Mouse (Mus musculus): ENCODE measurements around the gene Gm20388. TPM values are rescaled to one million over a fixed set of nuclear protein-coding genes. Genes with fewer than 3 reads are reported as not detected.

Gm20388 gene
- total RNA-seq, 2 experiments from 2014 or later: 18.6 TPM; not detected in 1

DNA sequence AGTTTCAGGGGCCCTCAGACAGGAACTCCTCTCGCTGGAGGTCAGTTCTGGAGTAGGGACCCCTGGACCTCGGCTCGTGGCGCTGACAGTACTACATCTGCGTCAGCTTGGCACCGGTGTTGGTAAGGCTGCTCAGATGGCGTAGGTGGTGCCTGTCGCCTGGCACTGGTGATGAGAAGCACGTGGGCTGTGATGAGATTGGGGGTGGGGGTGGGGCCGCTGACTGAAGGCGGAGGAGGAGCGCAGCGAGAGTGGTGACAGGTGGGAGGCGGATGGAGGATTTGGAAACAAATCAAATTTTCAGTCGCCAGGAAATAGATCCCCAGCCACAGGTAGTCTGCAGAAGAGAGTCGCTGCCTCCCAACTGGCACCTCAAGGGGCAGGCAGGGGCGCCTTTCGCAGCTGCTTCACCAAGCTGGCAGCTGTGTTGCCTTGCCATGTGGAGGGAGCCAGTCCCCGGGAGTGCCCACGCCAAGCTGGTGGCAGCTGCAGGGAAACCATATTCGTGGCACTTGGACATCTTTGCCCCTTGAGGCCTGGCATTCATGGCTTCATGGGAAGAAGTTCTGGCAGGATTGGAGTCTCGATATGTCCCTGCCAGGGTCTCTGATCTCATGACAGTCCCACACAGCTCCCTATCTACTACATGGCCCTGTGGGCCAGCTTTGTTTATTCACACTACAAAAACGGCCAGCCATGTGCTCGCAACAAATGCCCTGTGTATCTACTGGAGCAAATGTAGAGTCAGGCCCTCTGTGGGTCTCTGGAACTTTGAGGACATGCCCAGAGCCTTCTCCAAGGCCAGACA lies 2858.8 kb downstream of the Gm20388 start:
- intact Hi-C loops (cut with DNase I): loop anchor here (2.0 kb wide), 1 partner anchor 91 kb away; no protein-coding TSS in a partner anchor
- peak; percentile 69 to 78 for DNase-seq (ENCODE audit: low spot score in 2 of 2)

DNA sequence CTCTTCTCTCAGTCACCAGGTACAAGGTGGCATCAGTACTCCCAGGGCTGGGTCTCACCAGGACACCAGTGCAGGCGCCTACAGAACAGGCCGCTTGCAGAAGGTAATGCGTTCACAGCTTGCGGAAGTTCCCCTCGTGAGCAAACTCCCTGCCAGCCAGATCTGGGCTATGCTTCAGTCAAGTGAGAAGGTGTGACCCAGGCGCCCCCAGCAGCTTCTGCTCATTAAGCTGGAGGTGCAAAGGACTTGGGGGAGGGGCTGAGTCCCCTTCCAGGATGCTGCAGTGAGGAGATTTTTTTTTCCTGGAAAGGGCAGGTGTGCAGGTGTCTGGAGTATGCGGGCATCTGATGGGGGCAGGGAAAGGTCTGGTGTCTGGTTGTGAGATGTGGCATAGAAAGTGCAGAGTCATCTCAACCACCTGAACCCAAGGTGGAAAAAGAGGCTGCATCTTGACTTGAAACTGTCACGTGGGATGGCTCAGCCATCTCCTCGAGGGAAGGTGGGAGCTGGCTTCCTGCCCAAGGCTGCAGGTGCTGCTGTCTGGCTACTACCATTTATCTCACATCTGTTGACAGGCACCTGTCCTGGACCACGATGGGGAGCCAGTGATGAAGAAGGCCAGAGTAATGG lies 2861.9 kb downstream of the Gm20388 start:
- intact Hi-C loops (cut with DNase I): no loop called here
- no peak for DNase-seq (ENCODE audit: low spot score in 2 of 2)

DNA sequence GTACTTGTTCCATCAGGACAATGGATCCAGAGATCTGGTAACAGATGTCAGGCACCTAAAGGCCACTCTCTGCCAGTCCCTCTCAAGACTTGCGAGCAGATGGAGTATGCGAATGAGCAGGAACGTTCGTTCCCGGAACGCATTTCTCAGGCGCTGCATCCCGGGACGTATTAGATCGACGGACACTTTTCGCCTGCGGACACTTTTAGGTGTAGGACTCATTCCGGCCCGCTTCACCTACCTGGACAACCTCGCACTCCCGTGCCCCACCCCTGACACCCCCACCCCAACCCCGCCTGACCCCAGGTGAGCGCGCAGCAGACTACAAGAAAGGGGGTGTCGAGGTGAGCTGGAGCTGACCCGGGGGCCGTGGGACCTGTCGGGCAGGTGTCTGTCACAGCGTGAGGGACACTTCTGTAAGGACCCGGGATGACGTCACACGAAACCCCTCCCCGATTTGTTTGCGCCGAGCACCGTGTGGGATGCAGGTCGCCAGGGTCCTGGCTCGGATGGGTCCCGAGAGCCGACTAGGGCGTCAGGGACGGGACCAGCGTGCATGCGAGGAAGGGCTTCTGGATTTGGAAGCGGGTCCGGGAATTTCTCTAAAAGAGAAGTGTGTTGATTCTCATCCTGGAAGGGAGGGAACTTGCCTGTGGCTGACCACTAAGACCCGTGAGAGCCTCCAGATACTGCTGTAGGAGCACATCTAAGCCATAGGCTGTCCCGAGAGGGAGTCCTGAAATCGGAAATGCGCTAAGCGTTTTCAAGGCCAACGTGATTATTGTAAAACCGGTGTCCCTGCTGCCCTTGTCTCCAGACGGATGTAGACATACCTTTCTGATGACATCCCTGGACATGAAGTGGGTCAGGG lies 2864.9 kb downstream of the Gm20388 start, which contains the start of gene Acsf3:
Gene Acsf3 (plus strand): TSS at position 202 of the 871 bp plus-strand sequence.
- DNase-seq (ENCODE audit: low spot score in 2 of 2): peak; percentile 60 to 69
- intact Hi-C loops (cut with DNase I): no loop called here

DNA sequence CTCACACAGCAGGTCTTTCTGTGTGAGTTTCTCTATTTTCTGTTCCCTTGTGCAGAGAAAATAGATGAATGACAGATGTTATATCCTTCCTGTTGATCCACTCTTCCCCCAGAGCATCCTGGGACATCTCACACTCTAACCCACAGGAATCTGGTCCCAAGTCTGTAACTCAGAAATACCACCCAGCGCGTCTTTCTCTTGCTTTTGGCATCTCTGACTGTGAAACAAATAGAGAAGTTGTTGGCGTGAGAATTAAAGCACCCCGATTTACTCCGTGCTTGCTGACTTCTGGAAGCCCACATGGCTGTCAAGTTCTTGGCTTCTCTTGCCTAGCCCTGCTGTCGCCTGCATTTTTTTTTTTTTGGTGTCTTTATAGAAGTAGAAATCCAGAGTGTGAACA lies 2867.1 kb downstream of the Gm20388 start:
- peak in 1 of 2 experiments; percentile 46 for DNase-seq (ENCODE audit: low spot score in 2 of 2)
- intact Hi-C loops (cut with DNase I): no loop called here

DNA sequence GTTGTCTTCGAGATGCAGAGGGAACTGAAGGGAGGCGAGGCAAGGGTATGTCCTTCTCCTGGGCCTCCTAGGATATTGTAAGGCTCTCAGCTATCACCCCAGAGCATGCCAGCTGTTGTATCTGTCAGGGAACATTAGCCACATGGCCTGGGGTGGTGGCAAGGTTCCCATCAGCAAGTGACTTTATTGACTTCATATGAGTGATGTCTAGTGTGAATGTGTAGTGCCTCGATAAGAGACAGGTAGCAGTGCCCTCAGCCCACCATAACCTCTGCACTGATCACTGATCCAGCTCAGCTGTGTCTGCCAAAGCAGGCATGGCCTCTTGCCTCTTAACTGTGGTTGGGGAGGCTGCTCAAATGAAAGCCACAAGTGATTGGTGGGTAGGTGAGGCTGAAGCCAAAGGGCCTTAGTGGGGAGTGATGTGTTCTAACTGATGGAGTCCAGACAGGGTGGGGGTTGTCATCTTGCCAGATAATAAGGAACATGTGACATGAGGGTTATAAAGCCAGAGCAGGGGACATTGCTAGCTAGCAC lies 2868.1 kb downstream of the Gm20388 start:
- DNase-seq (ENCODE audit: low spot score in 2 of 2): no peak
- intact Hi-C loops (cut with DNase I): no loop called here

DNA sequence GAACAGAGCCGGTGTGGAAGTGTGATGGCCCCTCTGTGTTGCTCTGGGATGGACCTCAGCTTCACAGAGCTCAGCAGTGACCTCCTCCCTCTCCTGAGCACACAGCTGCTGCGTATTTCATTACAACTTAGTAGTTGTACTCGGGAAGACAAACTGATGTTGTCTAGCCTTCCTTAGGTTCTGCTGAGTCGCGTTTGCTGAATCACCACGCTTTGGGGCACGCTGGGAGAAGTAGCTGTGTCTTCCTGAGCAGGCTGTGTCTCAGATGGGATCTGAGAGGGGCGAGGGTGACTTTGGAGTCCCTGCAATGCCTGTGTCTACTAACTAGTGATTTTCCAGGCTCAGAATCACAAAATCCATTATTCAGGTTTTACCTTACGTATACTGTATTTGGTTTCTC lies 2868.6 kb downstream of the Gm20388 start:
- intact Hi-C loops (cut with DNase I): no loop called here
- DNase-seq (ENCODE audit: low spot score in 2 of 2): no peak

DNA sequence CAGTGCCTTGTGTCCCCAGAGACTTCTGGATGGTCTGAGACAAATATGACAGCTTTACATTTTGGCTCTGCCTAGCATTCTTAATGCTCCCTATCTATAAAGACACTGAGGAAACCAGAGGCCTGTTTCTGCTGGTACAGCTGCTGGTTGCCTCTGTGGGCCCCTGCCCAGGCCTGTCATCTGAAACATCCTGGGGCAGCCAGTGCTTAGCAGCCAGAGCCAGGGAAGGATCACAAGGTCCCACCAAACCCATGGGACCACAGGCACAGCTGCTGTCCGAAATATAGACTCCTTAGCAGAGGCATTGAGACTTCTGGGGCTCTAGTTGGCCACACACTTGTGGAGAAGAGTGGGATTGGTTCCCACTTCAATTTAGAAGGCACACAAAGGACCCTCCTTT lies 2874.1 kb downstream of the Gm20388 start:
- intact Hi-C loops (cut with DNase I): no loop called here
- no peak for DNase-seq (ENCODE audit: low spot score in 2 of 2)

DNA sequence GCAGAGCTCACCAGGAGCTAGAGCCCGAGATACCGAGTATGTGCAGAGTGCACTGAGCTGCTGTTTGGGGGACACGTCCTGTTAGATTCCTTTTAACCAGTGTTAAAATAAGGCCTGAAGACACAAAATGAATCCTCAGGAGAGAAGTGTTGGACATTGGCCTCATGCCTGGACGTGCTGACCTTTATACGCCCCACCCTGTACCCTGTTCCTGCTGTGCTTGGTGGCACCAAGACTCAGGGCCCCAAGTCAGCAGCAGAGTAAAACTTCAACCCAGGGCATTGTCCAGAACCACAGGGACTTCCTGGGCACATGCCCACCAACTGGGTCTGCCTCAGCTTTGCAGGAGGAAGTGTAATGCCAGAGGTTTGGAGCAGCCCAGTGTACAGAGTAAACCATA lies 2879.2 kb downstream of the Gm20388 start:
- no peak for DNase-seq (ENCODE audit: low spot score in 2 of 2)
- intact Hi-C loops (cut with DNase I): no loop called here

DNA sequence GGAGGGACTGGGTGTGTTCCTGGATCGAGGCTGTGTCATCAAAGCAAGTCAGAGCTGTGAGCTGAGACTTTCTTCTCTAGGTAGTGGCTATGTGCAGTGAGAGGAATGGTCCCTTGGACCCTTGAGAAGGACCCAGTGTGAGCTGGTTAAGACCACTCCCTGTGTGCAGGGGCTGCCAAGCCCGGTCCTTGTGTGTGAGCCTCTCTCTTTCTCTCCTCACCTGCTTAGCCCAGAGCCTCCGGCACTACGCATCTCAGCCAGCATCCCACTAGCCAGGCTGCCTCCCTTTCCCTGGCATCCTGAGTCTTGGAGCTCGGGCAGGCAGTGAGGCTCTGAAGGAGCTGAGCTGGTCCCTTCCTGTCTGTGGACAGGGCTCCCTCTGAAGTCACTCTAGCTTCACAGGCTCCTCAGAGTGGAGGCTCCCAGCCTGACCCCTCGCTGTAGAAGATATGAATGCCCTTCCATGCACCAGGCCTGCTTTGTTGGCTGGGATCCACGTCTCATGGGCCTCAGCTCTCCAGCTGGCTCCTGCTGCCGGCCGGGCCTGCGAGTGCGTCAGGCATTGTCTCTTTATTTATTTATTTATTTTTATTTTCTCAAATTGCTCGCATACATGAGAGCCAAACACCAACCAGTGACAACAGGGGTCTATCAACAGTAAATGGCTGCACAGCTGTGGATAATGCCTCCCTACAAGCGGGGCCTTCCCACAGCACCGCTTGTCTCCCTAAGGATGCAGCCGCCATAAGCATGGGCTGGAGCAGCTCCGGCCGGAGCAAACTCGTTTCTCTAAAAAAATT lies 2882.9 kb downstream of the Gm20388 start:
- DNase-seq (ENCODE audit: low spot score in 2 of 2): peak in 1 of 2 experiments; percentile 21
- intact Hi-C loops (cut with DNase I): no loop called here

DNA sequence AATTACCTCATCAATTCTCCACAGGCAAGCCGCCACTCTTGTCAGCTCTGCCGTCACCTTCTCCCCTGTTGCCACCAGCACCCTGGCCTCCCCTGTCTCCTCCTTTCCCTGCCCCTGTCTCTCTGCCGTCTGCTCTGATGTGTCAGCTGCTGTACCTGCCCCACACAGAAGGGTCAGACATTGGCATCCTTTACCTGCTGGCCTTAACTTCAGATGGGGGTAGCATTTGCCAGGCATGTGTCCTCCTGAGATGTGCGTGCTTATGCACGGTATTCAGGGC lies 2883.5 kb downstream of the Gm20388 start:
- intact Hi-C loops (cut with DNase I): no loop called here
- no peak for DNase-seq (ENCODE audit: low spot score in 2 of 2)

DNA sequence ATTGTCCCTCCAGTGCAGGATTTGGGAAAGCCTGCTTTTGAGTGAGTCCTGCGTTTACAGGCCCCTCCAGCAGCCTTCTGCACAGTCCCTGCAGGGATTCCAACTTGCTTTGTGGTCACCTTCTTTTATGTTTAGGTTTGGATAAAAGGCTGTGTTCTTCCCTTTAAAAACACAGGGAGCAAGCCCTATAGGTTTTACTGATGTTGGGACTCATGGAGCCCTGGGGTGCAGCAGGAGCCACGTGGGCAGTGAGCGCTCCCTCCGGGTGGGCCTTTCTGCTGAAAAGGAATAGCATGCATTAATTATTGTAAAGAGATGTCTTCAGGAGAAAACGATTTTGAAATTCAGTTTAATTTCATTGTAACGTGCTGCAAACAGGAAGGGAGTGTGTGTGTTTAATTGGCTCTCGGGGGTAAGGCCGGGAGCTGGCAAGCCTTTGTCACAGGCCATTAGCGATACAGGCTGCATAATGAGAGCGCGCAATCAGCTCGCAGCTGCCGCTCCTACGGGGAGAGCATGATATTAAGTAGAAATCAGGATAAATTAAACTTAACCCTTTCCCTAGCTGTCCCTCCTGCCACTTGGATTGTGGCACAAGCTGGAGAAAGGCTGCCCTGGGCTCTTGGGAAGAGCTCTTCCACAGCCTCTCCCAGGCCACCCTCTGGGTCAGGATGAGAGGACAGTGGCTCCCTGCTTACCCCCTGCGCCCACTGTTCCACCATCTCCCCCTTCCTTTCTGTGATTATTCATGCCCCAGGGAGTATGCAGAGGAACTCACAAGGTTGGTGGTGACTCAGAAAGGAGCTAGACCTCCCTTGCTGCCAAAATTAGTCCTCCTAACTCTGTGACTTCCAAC lies 2893.5 kb downstream of the Gm20388 start:
- intact Hi-C loops (cut with DNase I): no loop called here
- DNase-seq (ENCODE audit: low spot score in 2 of 2): no peak

DNA sequence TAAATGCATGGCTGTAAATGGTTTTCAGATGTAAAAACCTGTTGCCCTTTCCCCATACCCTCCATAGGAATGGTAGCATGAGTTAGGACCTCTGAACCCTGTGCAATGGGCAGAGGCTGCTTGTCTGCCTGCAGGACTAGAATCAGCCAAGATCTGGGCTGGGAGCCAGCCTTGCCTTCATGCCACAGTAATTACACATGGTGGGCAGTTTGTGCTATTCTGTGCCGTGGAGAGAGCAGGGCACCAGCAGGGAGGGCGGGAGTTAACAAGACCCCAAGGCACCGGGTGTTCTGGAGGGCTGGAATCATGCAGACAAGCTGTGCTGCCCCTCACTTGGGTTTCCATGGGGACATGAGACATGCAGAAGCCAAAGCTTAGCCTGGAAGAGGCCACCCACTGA lies 2894.7 kb downstream of the Gm20388 start:
- intact Hi-C loops (cut with DNase I): no loop called here
- DNase-seq (ENCODE audit: low spot score in 2 of 2): peak; percentile 26 to 50

DNA sequence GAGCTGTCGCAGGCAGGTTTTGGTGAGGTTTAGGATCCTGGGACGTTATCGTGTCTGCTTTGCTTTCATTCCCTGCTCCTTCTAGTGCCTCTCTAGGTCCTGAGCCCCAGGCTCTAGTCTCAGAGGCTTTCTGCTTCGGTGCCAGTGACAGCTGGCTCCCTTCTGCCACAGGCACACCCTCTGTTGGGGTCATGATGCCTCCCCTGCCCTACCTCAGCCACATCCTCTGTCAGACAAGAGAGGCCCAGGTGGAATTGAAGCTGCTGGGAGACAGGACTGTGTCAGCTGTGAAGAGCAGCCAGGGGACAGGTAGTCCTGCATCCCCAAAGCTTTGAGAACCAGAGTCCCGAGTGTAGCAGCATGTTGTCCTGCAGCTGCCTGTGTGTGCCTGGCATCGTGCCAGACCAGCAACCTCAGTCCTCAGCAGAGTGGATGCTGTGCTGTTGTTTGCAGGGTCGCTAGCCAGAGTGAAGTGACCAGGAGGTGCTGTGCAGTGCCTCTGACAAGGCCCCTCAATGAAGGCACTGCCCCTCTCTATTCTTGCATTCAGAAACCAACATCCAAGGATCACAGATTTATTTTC lies 2896.4 kb downstream of the Gm20388 start:
- intact Hi-C loops (cut with DNase I): no loop called here
- DNase-seq (ENCODE audit: low spot score in 2 of 2): no peak

DNA sequence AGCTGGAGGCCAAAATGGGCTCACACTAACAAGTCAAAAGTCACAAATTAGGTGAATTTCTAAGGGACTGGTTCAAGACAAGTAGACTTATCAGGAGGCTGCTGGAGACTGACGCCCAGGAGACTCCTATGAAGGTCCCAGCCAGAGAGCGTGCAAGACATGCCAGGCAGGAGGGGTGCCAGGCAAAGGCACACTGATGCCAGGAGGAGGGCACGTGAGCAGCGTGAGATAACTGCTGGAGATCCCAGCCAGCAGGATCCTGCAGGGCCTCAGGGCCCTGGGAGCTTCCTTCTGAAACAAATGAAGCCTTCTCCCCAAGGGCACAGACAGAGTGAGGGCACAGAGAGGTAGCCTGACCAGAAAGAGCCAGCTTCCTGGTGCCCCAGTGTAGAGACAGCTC lies 2897.3 kb downstream of the Gm20388 start:
- intact Hi-C loops (cut with DNase I): no loop called here
- DNase-seq (ENCODE audit: low spot score in 2 of 2): no peak

DNA sequence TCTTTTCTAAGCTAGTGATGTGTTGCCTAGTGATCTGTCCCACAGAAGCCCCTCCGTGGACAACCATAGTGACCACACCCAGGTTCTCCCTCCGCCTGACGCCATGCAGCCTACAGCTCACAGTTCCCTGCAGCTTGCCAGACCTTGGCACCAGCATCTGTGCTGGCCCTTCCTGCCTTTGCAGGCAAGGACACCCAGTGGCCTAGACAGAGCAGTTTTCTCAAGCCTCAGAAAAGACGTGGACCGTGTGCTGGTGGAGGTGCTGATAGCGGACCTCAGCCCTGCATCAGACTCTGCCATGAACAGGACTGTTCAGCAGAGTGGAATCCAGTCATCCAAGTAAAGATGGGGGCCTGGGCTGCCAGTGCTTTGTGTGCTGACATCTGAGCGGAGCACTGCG lies 2899.7 kb downstream of the Gm20388 start:
- no peak for DNase-seq (ENCODE audit: low spot score in 2 of 2)
- intact Hi-C loops (cut with DNase I): no loop called here

DNA sequence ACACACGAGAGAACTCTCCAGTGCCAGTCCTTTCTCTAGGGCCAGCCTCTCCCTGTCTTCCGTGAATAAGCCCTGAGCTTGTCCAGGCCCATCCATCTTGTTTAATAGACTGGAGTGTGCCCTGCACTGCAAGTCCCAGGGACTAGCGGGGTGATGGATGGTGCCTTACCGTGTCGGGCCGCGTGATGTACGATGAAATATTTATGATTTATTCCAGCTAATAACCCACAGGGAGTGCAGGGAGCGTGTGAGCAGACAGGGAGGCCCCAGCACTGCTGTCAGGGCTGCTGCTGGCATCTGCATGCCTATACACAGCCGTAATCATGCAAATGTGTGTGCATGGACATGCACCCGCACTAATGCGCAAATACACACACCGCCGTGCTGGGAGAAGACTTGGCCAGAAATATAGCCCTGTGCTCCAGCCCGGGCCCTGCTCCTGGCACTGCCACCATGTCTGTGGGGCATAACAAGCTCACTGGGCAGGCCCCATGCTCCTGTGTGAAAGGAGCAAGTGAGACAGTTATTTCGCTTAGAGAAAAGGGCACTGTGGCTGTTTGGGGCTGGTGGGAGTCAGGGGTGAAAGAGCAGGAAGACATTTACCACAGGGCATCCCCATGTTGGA lies 2901.3 kb downstream of the Gm20388 start:
- intact Hi-C loops (cut with DNase I): no loop called here
- no peak for DNase-seq (ENCODE audit: low spot score in 2 of 2)

DNA sequence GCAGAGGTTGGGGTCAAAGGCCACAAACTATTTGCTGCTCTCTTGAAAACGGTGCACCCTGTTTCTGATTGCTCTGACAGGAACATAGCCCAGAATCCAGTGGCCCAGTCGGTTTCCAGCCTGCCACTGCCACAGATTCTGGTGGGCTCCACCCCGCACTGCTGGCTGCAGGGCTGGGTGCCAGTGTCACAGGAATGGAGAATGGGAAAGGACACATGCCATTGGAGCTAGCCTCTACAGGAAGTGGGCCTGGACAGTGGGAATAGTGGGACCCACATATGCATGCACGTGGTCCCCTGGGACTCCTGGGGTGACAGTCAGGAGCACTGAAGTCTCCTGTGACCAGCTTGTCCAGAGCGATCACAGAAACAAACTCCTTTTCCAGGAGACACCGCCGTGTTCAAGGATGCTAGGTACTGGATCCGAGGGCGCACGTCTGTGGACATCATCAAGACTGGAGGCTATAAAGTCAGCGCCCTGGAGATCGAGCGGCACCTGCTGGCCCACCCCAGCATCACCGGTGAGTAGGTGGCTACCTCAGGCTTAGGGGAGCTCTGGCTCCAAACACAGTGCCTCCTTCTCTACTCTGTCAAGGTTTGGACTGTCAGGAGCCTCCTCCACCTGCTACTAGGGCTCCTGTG lies 2902.1 kb downstream of the Gm20388 start:
- intact Hi-C loops (cut with DNase I): no loop called here
- no peak for DNase-seq (ENCODE audit: low spot score in 2 of 2)
